Mouse (Mus musculus) lung, adult 2 months (tissue): ENCODE results near the gene Gdpd1.
A peak's percentile ranks its signal among the peaks of the same experiment; 100 is the strongest.

ENCODE experiments used
- CTCF ChIP-seq: fragments of 200-500 bp; IDR thresholded peaks from 2 replicates; pipeline ENCODE4 v1.5.1; 2011; ENCODE audit warnings: mild to moderate bottlenecking, low read length, control low read depth; ENCODE audit not compliant: insufficient read depth
- POLR2A ChIP-seq: fragments of 200-500 bp; IDR thresholded peaks from 2 replicates; pipeline ENCODE4 v1.6.1; 2011; ENCODE audit warnings: low read depth, mild to moderate bottlenecking, control low read depth, low read length, borderline replicate concordance; ENCODE audit errors: extremely low read depth

GRCm38 (mm10) chr11:87086290-87086984 lies 12.6 kb upstream of the Gdpd1 start, which contains the start of gene Smg8:
- peak; percentile 79; the same call in 1 of the 2 replicates for TF ChIP-seq POLR2A
- no peak for TF ChIP-seq CTCF
